ENCODE assay signal across 20 mouse cellular contexts in the genomic region with DNA sequence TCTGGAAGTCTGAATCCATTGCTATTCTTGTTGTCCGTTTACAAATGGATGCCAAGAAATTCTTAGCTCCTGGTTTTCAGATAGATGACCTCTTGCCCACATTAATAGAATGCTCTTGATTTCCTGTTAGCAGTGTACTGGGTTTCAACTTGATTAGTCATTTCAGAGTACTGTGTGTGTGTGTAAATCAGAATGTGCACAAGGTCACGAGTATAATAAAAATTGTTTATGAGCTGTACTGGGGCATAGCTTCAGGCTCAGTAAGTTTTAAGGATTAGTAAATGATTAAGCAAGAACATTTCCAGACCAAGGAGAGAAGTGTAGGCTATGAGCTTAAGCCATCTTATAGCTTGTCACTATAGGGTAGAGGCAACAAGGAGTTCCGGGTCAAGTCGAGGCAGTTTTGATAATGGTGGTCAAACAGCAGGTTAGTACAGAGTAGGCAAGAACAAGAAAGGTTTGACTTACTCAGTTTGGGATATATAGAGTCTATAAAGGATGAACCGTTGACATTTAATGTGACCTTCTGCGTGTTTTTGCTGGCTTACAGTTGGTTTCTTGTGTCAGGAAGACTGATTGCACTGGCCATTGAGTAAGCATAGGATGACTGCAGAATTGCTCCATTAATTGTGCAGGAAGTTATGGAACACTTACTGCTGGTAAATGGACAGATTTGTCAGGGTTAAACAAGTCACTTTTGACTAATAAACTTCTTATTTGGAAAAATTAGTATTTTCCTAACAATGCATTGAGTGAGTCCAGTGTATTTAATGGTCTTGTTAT. TPM values are rescaled to one million over a fixed set of nuclear protein-coding genes. Genes with fewer than 3 reads are reported as not detected.
A peak's percentile ranks its signal among the peaks of the same experiment; 100 is the strongest.
DNase-seq lines count a peak whose midpoint lies in the region; ATAC-seq and TF ChIP-seq lines count a peak whose summit lies in the region.
"Had no signal": no experiment of that assay in that cellular context is flagged by ENCODE, and none has a peak within 500 bp of the region (broad histone marks: within the 10 kb centered on the region; RNA-seq: fewer than 3 reads in every experiment).

No protein-coding gene starts in this region.

- H3K4me3 ChIP-seq in kidney, adult 2 months (ENCODE audit: insufficient read depth, low read depth, low read length): no peak overlapping the region
- H3K4me3 ChIP-seq in intestine, postnatal 0 days (ENCODE audit: low read depth, low read length): no peak overlapping the region
- no peak overlapping the region for H3K4me3 ChIP-seq in hindbrain, embryonic 11.5 days (ENCODE audit: low read depth, low read length)
- H3K4me3 ChIP-seq: embryonic facial prominence, embryonic 15.5 days; forebrain, embryonic 13.5 days; hindbrain, embryonic 10.5 days; midbrain, embryonic 10.5 days had no signal

- H3K4me1 ChIP-seq in kidney, adult 2 months (ENCODE audit: control insufficient read depth, insufficient read depth, low read length): peaks cover 29% of the 10 kb centered on the region
- peaks cover 9% of the 10 kb centered on the region for H3K4me1 ChIP-seq in intestine, postnatal 0 days (replicated peaks; ENCODE audit: control insufficient read depth, insufficient read depth, low read length)
- no peaks in the 10 kb centered on the region for H3K4me1 ChIP-seq in hindbrain, embryonic 11.5 days (replicated peaks; ENCODE audit: control insufficient read depth, insufficient read depth, low read length)
- H3K4me1 ChIP-seq: hindbrain, embryonic 10.5 days; midbrain, embryonic 10.5 days had no signal

- no peaks in the 10 kb centered on the region for H3K27me3 ChIP-seq in kidney, adult 2 months (replicated peaks; ENCODE audit: control insufficient read depth, insufficient read depth, low read length)
- no peaks in the 10 kb centered on the region for H3K27me3 ChIP-seq in intestine, postnatal 0 days (replicated peaks; ENCODE audit: control insufficient read depth, insufficient read depth, low read length)
- no peaks in the 10 kb centered on the region for H3K27me3 ChIP-seq in hindbrain, embryonic 11.5 days (ENCODE audit: control insufficient read depth, insufficient read depth, low read length)
- H3K27me3 ChIP-seq: embryonic facial prominence, embryonic 15.5 days; forebrain, embryonic 13.5 days had no signal

- peak overlapping the region; percentile 94 for H3K27ac ChIP-seq in kidney, adult 2 months (ENCODE audit: insufficient read depth, low read depth, low read length)
- no peak overlapping the region for H3K27ac ChIP-seq in intestine, postnatal 0 days (ENCODE audit: low read depth, low read length)
- no peak overlapping the region for H3K27ac ChIP-seq in hindbrain, embryonic 11.5 days (ENCODE audit: low read depth, low read length)
- H3K27ac ChIP-seq: embryonic facial prominence, embryonic 15.5 days; forebrain, embryonic 13.5 days; hindbrain, embryonic 10.5 days; midbrain, embryonic 10.5 days had no signal

- peak; percentile 63 for DNase-seq in kidney, adult 2 months
- DNase-seq in kidney, postnatal 4 days: no peak
- peak; percentile 53 for DNase-seq in 416B (ENCODE audit: low read depth)
- peak; percentile 42 for DNase-seq in adrenal gland, adult 8-10 months
- DNase-seq in thymus, postnatal 0 days (ENCODE audit: low spot score): no peak
- DNase-seq in hindbrain, embryonic 11.5 days (ENCODE audit: low spot score): no peak
- no peak for DNase-seq in gastrocnemius, postnatal 25 days
- DNase-seq: cerebellum, adult 8-10 months; gastrocnemius, postnatal 10 days; right cerebral cortex, postnatal 4 days; thymus, postnatal 14 days had no signal

- no peak overlapping the region for H3K4me2 ChIP-seq in intestine, postnatal 0 days (replicated peaks; ENCODE audit: low read depth)
- no peak overlapping the region for H3K4me2 ChIP-seq in hindbrain, embryonic 11.5 days (replicated peaks; ENCODE audit: low read depth, low read length)
- H3K4me2 ChIP-seq: embryonic facial prominence, embryonic 15.5 days; forebrain, embryonic 13.5 days; liver, embryonic 11.5 days had no signal

- no peak for TF ChIP-seq CTCF in kidney, adult 2 months (conservative IDR thresholded peaks at IDR 0.05; ENCODE audit: insufficient read depth, insufficient read length, low read depth, low read length)
- no peak for TF ChIP-seq CTCF in intestine, postnatal 0 days (IDR thresholded peaks at IDR 0.05; ENCODE audit: low read depth)

- H3K36me3 ChIP-seq in kidney, adult 2 months (ENCODE audit: control insufficient read depth, insufficient read depth, low read length): no peaks in the 10 kb centered on the region; the same call in 1 of the 2 replicates
- H3K36me3 ChIP-seq in intestine, postnatal 0 days (ENCODE audit: control insufficient read depth, insufficient read depth): no peaks in the 10 kb centered on the region; the same call in none of the 2 replicates
- no peaks in the 10 kb centered on the region for H3K36me3 ChIP-seq in hindbrain, embryonic 11.5 days (ENCODE audit: control insufficient read depth, insufficient read depth, low read length)

- no peaks in the 10 kb centered on the region for H3K9me3 ChIP-seq in intestine, postnatal 0 days (ENCODE audit: control insufficient read depth)
- no peaks in the 10 kb centered on the region for H3K9me3 ChIP-seq in hindbrain, embryonic 11.5 days (ENCODE audit: control insufficient read depth, low read length)
- H3K9me3 ChIP-seq: embryonic facial prominence, embryonic 15.5 days; midbrain, embryonic 10.5 days had no signal

- peak; percentile 93 for ATAC-seq in intestine, postnatal 0 days
- ATAC-seq in hindbrain, embryonic 11.5 days (ENCODE audit: low FRiP score): no peak
- ATAC-seq: activated CD4-positive, CD25-positive, alpha-beta regulatory T cell, adult 4 months; CD4-positive, CD25-positive, alpha-beta regulatory T cell, adult 4 months; forebrain, embryonic 13.5 days; inflammation-experienced regulatory T-cells, adult 6 months had no signal

- no peak overlapping the region for H3K9ac ChIP-seq in intestine, postnatal 0 days (ENCODE audit: low read depth, low read length)
- H3K9ac ChIP-seq in hindbrain, embryonic 11.5 days (ENCODE audit: low read depth, low read length): no peak overlapping the region
- H3K9ac ChIP-seq: embryonic facial prominence, embryonic 15.5 days; forebrain, embryonic 13.5 days had no signal

- WGBS in kidney, adult 2 months: 38% methylated on average over 6 of the region's 6 CpGs
- 33% methylated on average over 6 of the region's 6 CpGs for WGBS in intestine, postnatal 0 days
- WGBS in hindbrain, embryonic 11.5 days: 94% methylated on average over 6 of the region's 6 CpGs

- no peak for TF ChIP-seq POLR2A in kidney, adult 2 months (IDR thresholded peaks at IDR 0.05; ENCODE audit: low read depth, low read length)

RNA-seq across cellular contexts. Expression of a gene that starts 11.6 kb away (rescaled TPM):
- 31.5 and 35.6 TPM in 2 replicates for polyA plus RNA-seq in kidney, adult 2 months (2012; rRNA removed)
- 100 to 1,000 TPM; 104 to 126 (median 113) TPM for total RNA-seq in adrenal gland, adult 8-10 months (2022)
- 85.4 and 89.4 TPM in 2 replicates for polyA plus RNA-seq in intestine, postnatal 0 days (2015; fragmentation: Nextera tagmentation; extraction: Ambion mirVana)
- 86.3 and 93.3 TPM in 2 replicates for polyA plus RNA-seq in thymus, postnatal 0 days (2015; fragmentation: Nextera tagmentation; extraction: Ambion mirVana)
- 266 and 279 TPM in 2 replicates for polyA plus RNA-seq in hindbrain, embryonic 11.5 days (2014; fragmentation: Nextera tagmentation; extraction: Ambion mirVana)
- total RNA-seq in gastrocnemius, postnatal 25 days (2021): 10 to 100 TPM; 20.1 to 21.4 TPM

RNA-seq across cellular contexts. Expression of a gene that starts 28.5 kb away (rescaled TPM):
- polyA plus RNA-seq in kidney, adult 2 months (2012; rRNA removed): 0.48 and 0.63 TPM in 2 replicates
- 1 to 10 TPM; 2.0 to 4.3 (median 3.8) TPM for total RNA-seq in adrenal gland, adult 8-10 months (2022)
- polyA plus RNA-seq in intestine, postnatal 0 days (2015; fragmentation: Nextera tagmentation; extraction: Ambion mirVana): 1.3 and 1.8 TPM in 2 replicates
- polyA plus RNA-seq in thymus, postnatal 0 days (2015; fragmentation: Nextera tagmentation; extraction: Ambion mirVana): 2.5 and 2.9 TPM in 2 replicates
- polyA plus RNA-seq in hindbrain, embryonic 11.5 days (2014; fragmentation: Nextera tagmentation; extraction: Ambion mirVana): 1.2 and 1.7 TPM in 2 replicates
- under 1 TPM; 0.28 to 0.43 TPM for total RNA-seq in gastrocnemius, postnatal 25 days (2021)

RNA-seq across cellular contexts. Expression of a gene that starts 35.6 kb away (rescaled TPM):
- 0.52 and 0.55 TPM in 2 replicates for polyA plus RNA-seq in kidney, adult 2 months (2012; rRNA removed)
- 1 to 10 TPM in 2 of 4 experiments, under 1 TPM in 2; 0.58 to 1.3 (median 1.0) TPM for total RNA-seq in adrenal gland, adult 8-10 months (2022)
- polyA plus RNA-seq in intestine, postnatal 0 days (2015; fragmentation: Nextera tagmentation; extraction: Ambion mirVana): 0.10 and 0.17 TPM in 2 replicates
- 0.18 and 0.48 TPM in 2 replicates for polyA plus RNA-seq in thymus, postnatal 0 days (2015; fragmentation: Nextera tagmentation; extraction: Ambion mirVana)
- 0.08 and 0.29 TPM in 2 replicates for polyA plus RNA-seq in hindbrain, embryonic 11.5 days (2014; fragmentation: Nextera tagmentation; extraction: Ambion mirVana)
- under 1 TPM; 0.13 to 0.33 TPM for total RNA-seq in gastrocnemius, postnatal 25 days (2021)
- polyA plus RNA-seq: activated CD4-positive, CD25-positive, alpha-beta regulatory T cell, adult 4 months; CD4-positive, CD25-positive, alpha-beta regulatory T cell, adult 4 months; inflammation-experienced regulatory T-cells, adult 6 months; liver, embryonic 11.5 days had no signal

Comparison
In these comparisons a context has a peak if more than half of its experiments do, and no peak if none do; other contexts are left out.
1. DNase-seq: peak in kidney, adult 2 months (single experiment), 416B (single experiment) and adrenal gland, adult 8-10 months (single experiment); none in kidney, postnatal 4 days (0 of 2), thymus, postnatal 0 days (single experiment), hindbrain, embryonic 11.5 days (single experiment) and gastrocnemius, postnatal 25 days (single experiment).